Mouse (Mus musculus): ENCODE data around the gene Efemp1. TPM values are rescaled to one million over a fixed set of nuclear protein-coding genes. Genes with fewer than 3 reads are reported as not detected.

Gene Efemp1
- polyA plus RNA-seq, 1 experiment from 2014 or later, result 1.0 TPM

DNA sequence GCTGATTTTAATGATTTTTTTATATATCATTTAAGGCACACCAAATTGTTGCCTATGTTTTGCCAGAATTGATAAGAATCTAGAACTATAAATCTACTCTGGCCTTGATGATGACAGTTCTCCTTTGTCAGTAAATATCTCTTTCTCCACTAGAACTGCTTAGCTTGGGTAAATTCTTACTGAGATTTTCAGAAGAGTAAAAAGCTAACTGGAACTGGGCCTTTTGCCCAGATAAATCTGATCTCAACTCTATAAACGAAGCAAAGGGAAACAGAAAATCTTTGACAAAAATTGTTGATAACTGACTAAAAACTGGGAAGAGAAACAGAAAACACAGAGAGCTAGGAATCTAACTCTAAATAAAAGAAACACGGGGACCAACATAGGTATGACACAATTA lies 51.6 kb downstream of the Efemp1 start:
- H3K9me3 ChIP-seq (ENCODE audit: control insufficient read depth, low read length), result no peaks in the 10 kb centered on the region
- H3K4me3 ChIP-seq (ENCODE audit: low read depth, low read length), result no peak overlapping the region
- ATAC-seq (ENCODE audit: low read depth), result no peak
- no peaks in the 10 kb centered on the region for H3K36me3 ChIP-seq (ENCODE audit: control insufficient read depth, insufficient read depth, low read length)
- WGBS, result 94% methylated on average over 2 of the region's 2 CpGs
- H3K9ac ChIP-seq (replicated peaks; ENCODE audit: low read depth, low read length), result no peak overlapping the region
- H3K27ac ChIP-seq (ENCODE audit: low read depth, low read length), result no peak overlapping the region
- no peak overlapping the region for H3K4me2 ChIP-seq (ENCODE audit: low read depth, low read length)
- H3K4me1 ChIP-seq (ENCODE audit: control insufficient read depth, insufficient read depth, low read length), result no peaks in the 10 kb centered on the region
- no peaks in the 10 kb centered on the region for H3K27me3 ChIP-seq (ENCODE audit: control insufficient read depth, insufficient read depth, low read length)

GRCm38 (mm10) chr11:28906288-28906687 lies 53.3 kb downstream of the Efemp1 start:
- WGBS, result 84% methylated on average over 3 of the region's 3 CpGs

GRCm38 (mm10) chr11:28908908-28909545 lies 56.0 kb downstream of the Efemp1 start:
- WGBS, result 62% methylated on average over 3 of the region's 3 CpGs
- Histone ChIP-seq H3K9ac (replicated peaks; ENCODE audit: low read depth, low read length) (no peak overlapping the region), H3K27ac (ENCODE audit: low read depth, low read length) (no peak overlapping the region), H3K4me1 (ENCODE audit: control insufficient read depth, insufficient read depth, low read length) (no peaks in the 10 kb centered on the region), H3K27me3 (ENCODE audit: control insufficient read depth, insufficient read depth, low read length) (no peaks in the 10 kb centered on the region), H3K9me3 (ENCODE audit: control insufficient read depth, low read length) (no peaks in the 10 kb centered on the region), H3K4me2 (ENCODE audit: low read depth, low read length) (no peak overlapping the region), H3K36me3 (ENCODE audit: control insufficient read depth, insufficient read depth, low read length) (no peaks in the 10 kb centered on the region), H3K4me3 (ENCODE audit: low read depth, low read length) (no peak overlapping the region)
- no peak for ATAC-seq (ENCODE audit: low read depth)

More at GRCm38 (mm10) chr11:28906288-28906687, 53.3 kb downstream of the Efemp1 start:
- no peak overlapping the region for H3K4me2 ChIP-seq (ENCODE audit: low read depth, low read length)
- no peak overlapping the region for H3K9ac ChIP-seq (replicated peaks; ENCODE audit: low read depth, low read length)
- H3K36me3 ChIP-seq (ENCODE audit: control insufficient read depth, insufficient read depth, low read length), result no peaks in the 10 kb centered on the region
- no peak for ATAC-seq (ENCODE audit: low read depth)
- no peaks in the 10 kb centered on the region for H3K27me3 ChIP-seq (ENCODE audit: control insufficient read depth, insufficient read depth, low read length)
- no peak overlapping the region for H3K27ac ChIP-seq (ENCODE audit: low read depth, low read length)
- no peak overlapping the region for H3K4me3 ChIP-seq (ENCODE audit: low read depth, low read length)
- no peaks in the 10 kb centered on the region for H3K4me1 ChIP-seq (ENCODE audit: control insufficient read depth, insufficient read depth, low read length)
- H3K9me3 ChIP-seq (ENCODE audit: control insufficient read depth, low read length), result no peaks in the 10 kb centered on the region

GRCm38 (mm10) chr11:28912469-28913138 lies 59.6 kb downstream of the Efemp1 start:
- Histone ChIP-seq H3K27ac (ENCODE audit: low read depth, low read length) (no peak overlapping the region), H3K36me3 (ENCODE audit: control insufficient read depth, insufficient read depth, low read length) (no peaks in the 10 kb centered on the region), H3K4me1 (ENCODE audit: control insufficient read depth, insufficient read depth, low read length) (no peaks in the 10 kb centered on the region), H3K9me3 (ENCODE audit: control insufficient read depth, low read length) (no peaks in the 10 kb centered on the region), H3K4me2 (ENCODE audit: low read depth, low read length) (no peak overlapping the region), H3K4me3 (ENCODE audit: low read depth, low read length) (no peak overlapping the region), H3K27me3 (ENCODE audit: control insufficient read depth, insufficient read depth, low read length) (no peaks in the 10 kb centered on the region), H3K9ac (replicated peaks; ENCODE audit: low read depth, low read length) (no peak overlapping the region)
- 73% methylated on average over 3 of the region's 3 CpGs for WGBS
- no peak for ATAC-seq (ENCODE audit: low read depth)

GRCm38 (mm10) chr11:28934449-28934848 lies 81.4 kb downstream of the Efemp1 start:
- H3K4me1 ChIP-seq (ENCODE audit: control insufficient read depth, insufficient read depth, low read length), result no peaks in the 10 kb centered on the region
- no peak overlapping the region for H3K4me2 ChIP-seq (ENCODE audit: low read depth, low read length)
- no peak overlapping the region for H3K9ac ChIP-seq (replicated peaks; ENCODE audit: low read depth, low read length)
- H3K27ac ChIP-seq (ENCODE audit: low read depth, low read length), result no peak overlapping the region
- no peaks in the 10 kb centered on the region for H3K36me3 ChIP-seq (ENCODE audit: control insufficient read depth, insufficient read depth, low read length)
- no peak overlapping the region for H3K4me3 ChIP-seq (ENCODE audit: low read depth, low read length)
- ATAC-seq (ENCODE audit: low read depth), result no peak
- H3K9me3 ChIP-seq (ENCODE audit: control insufficient read depth, low read length), result no peaks in the 10 kb centered on the region
- H3K27me3 ChIP-seq (ENCODE audit: control insufficient read depth, insufficient read depth, low read length), result no peaks in the 10 kb centered on the region

DNA sequence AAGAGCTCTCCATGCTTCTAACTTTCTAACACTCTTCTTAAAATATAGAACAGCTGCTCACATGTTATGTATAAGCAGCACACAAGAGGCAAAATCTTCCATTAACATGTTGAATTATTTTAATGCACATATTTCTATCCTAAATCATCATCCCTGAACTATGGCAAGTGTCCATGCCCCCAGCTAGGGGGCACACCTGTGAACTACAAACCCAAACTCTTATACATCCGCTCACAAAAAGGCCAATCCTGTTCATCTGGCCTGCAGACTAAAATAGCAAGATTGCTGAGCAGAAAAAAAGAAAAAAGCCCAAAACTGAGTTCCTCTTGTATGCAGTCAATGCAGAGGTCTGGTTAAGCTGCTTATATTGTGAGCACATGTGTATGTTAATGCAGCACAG lies 86.6 kb downstream of the Efemp1 start:
- WGBS, result 98% methylated on average over 1 of the region's 1 CpGs
- ATAC-seq (ENCODE audit: low read depth), result no peak
- H3K9ac ChIP-seq (replicated peaks; ENCODE audit: low read depth, low read length), result no peak overlapping the region

GRCm38 (mm10) chr11:28951586-28952210 lies 98.7 kb downstream of the Efemp1 start:
- H3K27me3 ChIP-seq (ENCODE audit: control insufficient read depth, insufficient read depth, low read length), result no peaks in the 10 kb centered on the region
- no peak overlapping the region for H3K27ac ChIP-seq (ENCODE audit: low read depth, low read length)
- no peak overlapping the region for H3K4me3 ChIP-seq (ENCODE audit: low read depth, low read length)
- ATAC-seq (ENCODE audit: low read depth), result no peak
- no peaks in the 10 kb centered on the region for H3K9me3 ChIP-seq (ENCODE audit: control insufficient read depth, low read length)
- H3K4me2 ChIP-seq (ENCODE audit: low read depth, low read length), result no peak overlapping the region
- 56% methylated on average over 2 of the region's 2 CpGs for WGBS
- H3K36me3 ChIP-seq (ENCODE audit: control insufficient read depth, insufficient read depth, low read length), result no peaks in the 10 kb centered on the region
- H3K9ac ChIP-seq (replicated peaks; ENCODE audit: low read depth, low read length), result no peak overlapping the region
- H3K4me1 ChIP-seq (ENCODE audit: control insufficient read depth, insufficient read depth, low read length), result no peaks in the 10 kb centered on the region

More for the DNA sequence above, 86.6 kb downstream of the Efemp1 start:
- no peak overlapping the region for H3K4me2 ChIP-seq (ENCODE audit: low read depth, low read length)
- H3K4me1 ChIP-seq (ENCODE audit: control insufficient read depth, insufficient read depth, low read length), result no peaks in the 10 kb centered on the region
- H3K36me3 ChIP-seq (ENCODE audit: control insufficient read depth, insufficient read depth, low read length), result no peaks in the 10 kb centered on the region
- H3K9me3 ChIP-seq (ENCODE audit: control insufficient read depth, low read length), result no peaks in the 10 kb centered on the region
- no peak overlapping the region for H3K4me3 ChIP-seq (ENCODE audit: low read depth, low read length)
- H3K27me3 ChIP-seq (ENCODE audit: control insufficient read depth, insufficient read depth, low read length), result no peaks in the 10 kb centered on the region
- H3K27ac ChIP-seq (ENCODE audit: low read depth, low read length), result no peak overlapping the region

- Histone ChIP-seq H3K4me3 (ENCODE audit: low read depth, low read length) (no peak overlapping the region), H3K4me1 (ENCODE audit: control insufficient read depth, insufficient read depth, low read length) (no peaks in the 10 kb centered on the region), H3K9me3 (ENCODE audit: control insufficient read depth, low read length) (no peaks in the 10 kb centered on the region), H3K36me3 (ENCODE audit: control insufficient read depth, insufficient read depth, low read length) (no peaks in the 10 kb centered on the region), H3K27ac (ENCODE audit: low read depth, low read length) (no peak overlapping the region), H3K4me2 (ENCODE audit: low read depth, low read length) (no peak overlapping the region), H3K27me3 (ENCODE audit: control insufficient read depth, insufficient read depth, low read length) (no peaks in the 10 kb centered on the region), H3K9ac (replicated peaks; ENCODE audit: low read depth, low read length) (no peak overlapping the region)
- WGBS, result 78% methylated on average over 6 of the region's 6 CpGs
- ATAC-seq (ENCODE audit: low read depth), result no peak
Measured at GRCm38 (mm10) chr11:28954673-28955304, 101.8 kb downstream of the Efemp1 start.

DNA sequence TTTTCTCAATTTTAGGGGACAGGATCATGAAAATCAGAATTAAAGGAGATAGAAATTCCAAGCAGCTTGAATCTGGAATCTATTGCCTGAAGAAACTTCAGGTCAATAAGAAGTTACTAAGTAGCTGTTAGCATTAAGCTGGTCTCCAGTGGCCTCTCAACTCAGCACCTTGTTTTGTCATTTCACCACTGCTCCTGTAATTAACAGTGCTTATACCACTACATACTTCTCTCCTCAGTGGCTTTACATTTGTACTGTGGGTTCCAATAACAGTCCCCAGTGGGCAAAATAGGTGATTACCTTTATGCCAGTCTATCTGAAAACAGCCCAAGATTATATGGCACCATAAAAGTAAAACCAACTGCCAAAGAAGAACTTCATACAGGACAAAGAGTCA lies 102.3 kb downstream of the Efemp1 start:
- H3K9ac ChIP-seq (replicated peaks; ENCODE audit: low read depth, low read length), result no peak overlapping the region
- H3K4me3 ChIP-seq (ENCODE audit: low read depth, low read length), result no peak overlapping the region
- H3K4me2 ChIP-seq (ENCODE audit: low read depth, low read length), result no peak overlapping the region
- no peaks in the 10 kb centered on the region for H3K36me3 ChIP-seq (ENCODE audit: control insufficient read depth, insufficient read depth, low read length)
- H3K9me3 ChIP-seq (ENCODE audit: control insufficient read depth, low read length), result no peaks in the 10 kb centered on the region
- ATAC-seq (ENCODE audit: low read depth), result no peak
- H3K27me3 ChIP-seq (ENCODE audit: control insufficient read depth, insufficient read depth, low read length), result no peaks in the 10 kb centered on the region
- H3K4me1 ChIP-seq (ENCODE audit: control insufficient read depth, insufficient read depth, low read length), result no peaks in the 10 kb centered on the region
- H3K27ac ChIP-seq (ENCODE audit: low read depth, low read length), result no peak overlapping the region

All from neural tube, embryonic 14.5 days (tissue).